Mouse (Mus musculus): ENCODE data around the gene Ccna1. TPM values are rescaled to one million over a fixed set of nuclear protein-coding genes. Genes with fewer than 3 reads are reported as not detected.
A peak's percentile ranks its signal among the peaks of the same experiment; 100 is the strongest.

The Ccna1 gene
- polyA plus RNA-seq, 1 experiment from 2014 or later, result 0.43 TPM

- Histone ChIP-seq H3K9me3 (replicated peaks) (no peaks in the 10 kb centered on the region), H3K27ac (no peak overlapping the region), H3K27me3 (replicated peaks) (no peaks in the 10 kb centered on the region), H3K4me2 (no peak overlapping the region), H3K4me3 (no peak overlapping the region), H3K36me3 (no peaks in the 10 kb centered on the region), H3K9ac (no peak overlapping the region), H3K4me1 (no peaks in the 10 kb centered on the region)
- WGBS (ENCODE audit: insufficient replicate concordance), result 76% methylated on average over 5 of the region's 5 CpGs
- no peak for ATAC-seq
Measured at GRCm38 (mm10) chr3:55086948-55087347, 31.6 kb upstream of the Ccna1 start.

- Histone ChIP-seq H3K4me3 (no peak overlapping the region), H3K4me1 (no peaks in the 10 kb centered on the region), H3K4me2 (no peak overlapping the region), H3K9me3 (replicated peaks) (no peaks in the 10 kb centered on the region), H3K27me3 (replicated peaks) (0 out of 2 replicates have a peak, but pooled peaks cover 2% of the 10 kb centered on the region), H3K27ac (no peak overlapping the region), H3K36me3 (no peaks in the 10 kb centered on the region), H3K9ac (no peak overlapping the region)
- 46% methylated on average over 3 of the region's 3 CpGs for WGBS (ENCODE audit: insufficient replicate concordance)
- ATAC-seq, result no peak
Measured at GRCm38 (mm10) chr3:55085716-55086115, 30.4 kb upstream of the Ccna1 start.

GRCm38 (mm10) chr3:55084781-55085180 is 29.5 kb upstream of the Ccna1 start:
- Histone ChIP-seq H3K9ac (no peak overlapping the region), H3K27me3 (replicated peaks) (0 out of 2 replicates have a peak, but pooled peaks cover 2% of the 10 kb centered on the region), H3K9me3 (replicated peaks) (no peaks in the 10 kb centered on the region), H3K4me1 (no peaks in the 10 kb centered on the region), H3K36me3 (no peaks in the 10 kb centered on the region), H3K27ac (no peak overlapping the region), H3K4me2 (no peak overlapping the region), H3K4me3 (no peak overlapping the region)
- no peak for ATAC-seq
- WGBS (ENCODE audit: insufficient replicate concordance), result 53% methylated on average over 6 of the region's 6 CpGs

- H3K27ac ChIP-seq, result no peak overlapping the region
- 0 out of 2 replicates have a peak, but pooled peaks cover 2% of the 10 kb centered on the region for H3K27me3 ChIP-seq (replicated peaks)
- no peak overlapping the region for H3K4me3 ChIP-seq
- H3K9ac ChIP-seq, result no peak overlapping the region
- 15% methylated on average over 6 of the region's 6 CpGs for WGBS (ENCODE audit: insufficient replicate concordance)
- no peak overlapping the region for H3K4me2 ChIP-seq
- H3K4me1 ChIP-seq, result no peaks in the 10 kb centered on the region
- no peaks in the 10 kb centered on the region for H3K9me3 ChIP-seq (replicated peaks)
- H3K36me3 ChIP-seq, result no peaks in the 10 kb centered on the region
- peak; percentile 57; the same call in 1 of the 2 replicates for ATAC-seq
Measured at GRCm38 (mm10) chr3:55080055-55080454, 24.8 kb upstream of the Ccna1 start.

GRCm38 (mm10) chr3:55079619-55080018 is 24.3 kb upstream of the Ccna1 start:
- WGBS (ENCODE audit: insufficient replicate concordance), result 64% methylated on average over 8 of the region's 8 CpGs
- Histone ChIP-seq H3K27ac (no peak overlapping the region), H3K27me3 (replicated peaks) (0 out of 2 replicates have a peak, but pooled peaks cover 2% of the 10 kb centered on the region), H3K4me1 (no peaks in the 10 kb centered on the region), H3K4me3 (no peak overlapping the region), H3K4me2 (no peak overlapping the region), H3K9ac (no peak overlapping the region), H3K9me3 (replicated peaks) (no peaks in the 10 kb centered on the region), H3K36me3 (no peaks in the 10 kb centered on the region)
- no peak for ATAC-seq

GRCm38 (mm10) chr3:55078233-55078632 is 22.9 kb upstream of the Ccna1 start:
- ATAC-seq, result no peak
- WGBS (ENCODE audit: insufficient replicate concordance), result 65% methylated on average over 6 of the region's 6 CpGs

GRCm38 (mm10) chr3:55075294-55075648 is 20.0 kb upstream of the Ccna1 start:
- no peaks in the 10 kb centered on the region for H3K36me3 ChIP-seq
- H3K9ac ChIP-seq, result no peak overlapping the region
- H3K4me1 ChIP-seq, result no peaks in the 10 kb centered on the region
- H3K27ac ChIP-seq, result no peak overlapping the region
- no peaks in the 10 kb centered on the region for H3K9me3 ChIP-seq (replicated peaks)
- H3K27me3 ChIP-seq (replicated peaks), result no peaks in the 10 kb centered on the region
- no peak overlapping the region for H3K4me3 ChIP-seq
- ATAC-seq, result no peak
- no peak overlapping the region for H3K4me2 ChIP-seq
- WGBS (ENCODE audit: insufficient replicate concordance), result 64% methylated on average over 3 of the region's 3 CpGs

More at GRCm38 (mm10) chr3:55078233-55078632, 22.9 kb upstream of the Ccna1 start:
- Histone ChIP-seq H3K4me2 (no peak overlapping the region), H3K9me3 (replicated peaks) (no peaks in the 10 kb centered on the region), H3K27me3 (replicated peaks) (0 out of 2 replicates have a peak, but pooled peaks cover 2% of the 10 kb centered on the region), H3K9ac (no peak overlapping the region), H3K36me3 (no peaks in the 10 kb centered on the region), H3K27ac (no peak overlapping the region), H3K4me1 (no peaks in the 10 kb centered on the region), H3K4me3 (no peak overlapping the region)

- no peak overlapping the region for H3K9ac ChIP-seq
- no peaks in the 10 kb centered on the region for H3K27me3 ChIP-seq (replicated peaks)
- H3K9me3 ChIP-seq (replicated peaks), result no peaks in the 10 kb centered on the region
- no peak overlapping the region for H3K4me3 ChIP-seq
- H3K27ac ChIP-seq, result no peak overlapping the region
- H3K4me2 ChIP-seq, result no peak overlapping the region
- no peak for ATAC-seq
- no peaks in the 10 kb centered on the region for H3K36me3 ChIP-seq
- no peaks in the 10 kb centered on the region for H3K4me1 ChIP-seq
- 72% methylated on average over 6 of the region's 6 CpGs for WGBS (ENCODE audit: insufficient replicate concordance)
Measured at GRCm38 (mm10) chr3:55074576-55075293, 19.4 kb upstream of the Ccna1 start.

- ATAC-seq, result no peak
- Histone ChIP-seq H3K4me2 (no peak overlapping the region), H3K4me1 (no peaks in the 10 kb centered on the region), H3K4me3 (no peak overlapping the region), H3K9ac (no peak overlapping the region), H3K9me3 (replicated peaks) (no peaks in the 10 kb centered on the region), H3K27me3 (replicated peaks) (peaks cover 18% of the 10 kb centered on the region; the same call in 1 of the 2 replicates), H3K27ac (no peak overlapping the region), H3K36me3 (no peaks in the 10 kb centered on the region)
- WGBS (ENCODE audit: insufficient replicate concordance), result 33% methylated on average over 7 of the region's 7 CpGs
Measured at GRCm38 (mm10) chr3:55067791-55068434, 12.6 kb upstream of the Ccna1 start.

- WGBS (ENCODE audit: insufficient replicate concordance), result 62% methylated on average over 12 of the region's 12 CpGs
- no peak overlapping the region for H3K4me2 ChIP-seq
- peaks cover 18% of the 10 kb centered on the region; the same call in 1 of the 2 replicates for H3K27me3 ChIP-seq (replicated peaks)
- no peak for ATAC-seq
- H3K27ac ChIP-seq, result no peak overlapping the region
- no peak overlapping the region for H3K9ac ChIP-seq
- H3K4me3 ChIP-seq, result no peak overlapping the region
- no peaks in the 10 kb centered on the region for H3K4me1 ChIP-seq
- H3K36me3 ChIP-seq, result no peaks in the 10 kb centered on the region
- no peaks in the 10 kb centered on the region for H3K9me3 ChIP-seq (replicated peaks)
Measured at GRCm38 (mm10) chr3:55066666-55067023, 11.3 kb upstream of the Ccna1 start.

GRCm38 (mm10) chr3:55065738-55066665 is 10.7 kb upstream of the Ccna1 start:
- no peak overlapping the region for H3K4me3 ChIP-seq
- H3K4me1 ChIP-seq, result no peaks in the 10 kb centered on the region
- H3K9me3 ChIP-seq (replicated peaks), result no peaks in the 10 kb centered on the region
- H3K36me3 ChIP-seq, result no peaks in the 10 kb centered on the region
- no peak overlapping the region for H3K27ac ChIP-seq
- no peak for ATAC-seq
- peaks cover 18% of the 10 kb centered on the region; the same call in 1 of the 2 replicates for H3K27me3 ChIP-seq (replicated peaks)
- H3K4me2 ChIP-seq, result no peak overlapping the region
- H3K9ac ChIP-seq, result no peak overlapping the region
- 41% methylated on average over 14 of the region's 14 CpGs for WGBS (ENCODE audit: insufficient replicate concordance)

- 4% methylated on average over 2 of the region's 2 CpGs for WGBS (ENCODE audit: insufficient replicate concordance)
- Histone ChIP-seq H3K27me3 (replicated peaks) (peaks cover 18% of the 10 kb centered on the region; the same call in 1 of the 2 replicates), H3K36me3 (no peaks in the 10 kb centered on the region), H3K4me3 (no peak overlapping the region), H3K9me3 (replicated peaks) (no peaks in the 10 kb centered on the region), H3K4me1 (no peaks in the 10 kb centered on the region), H3K4me2 (no peak overlapping the region), H3K9ac (no peak overlapping the region), H3K27ac (no peak overlapping the region)
- peak; percentile 35; the same call in 1 of the 2 replicates for ATAC-seq
Measured at GRCm38 (mm10) chr3:55064396-55064795, 9.1 kb upstream of the Ccna1 start.

Measured in liver, embryonic 12.5 days (tissue).